Mouse (Mus musculus) kidney, embryonic 15.5 days (tissue): ENCODE data around the gene Elmo1. TPM values are rescaled to one million over a fixed set of nuclear protein-coding genes. Genes with fewer than 3 reads are reported as not detected.

Experiments used
- ATAC-seq: fragments of 200-750 bp; cut with Nextera tagmentation; replicated peaks from 2 replicates; pipeline ENCODE4 v1.8.0; 2017; ENCODE audit warnings: moderate TSS enrichment; ENCODE audit not compliant: low FRiP score
- H3K27ac ChIP-seq: fragments of 300-500 bp; sonication (generic); 2 replicates; pipeline ENCODE4 v1.5.1; 2015; ENCODE audit warnings: mild to moderate bottlenecking, inconsistent platforms
- H3K27me3 ChIP-seq: fragments of 300-500 bp; sonication (generic); 2 replicates; pipeline ENCODE4 v1.6.1; 2015; ENCODE audit warnings: inconsistent platforms
- H3K36me3 ChIP-seq: fragments of 300-500 bp; sonication (generic); 2 replicates; pipeline ENCODE4 v1.6.1; 2015; ENCODE audit warnings: inconsistent platforms
- H3K4me1 ChIP-seq: fragments of 300-500 bp; sonication (generic); 2 replicates; pipeline ENCODE4 v1.6.1; 2015; ENCODE audit warnings: inconsistent platforms
- H3K4me2 ChIP-seq: fragments of 300-500 bp; sonication (generic); 2 replicates; pipeline ENCODE4 v1.6.1; 2015; ENCODE audit warnings: moderate library complexity, mild to moderate bottlenecking, inconsistent platforms
- H3K4me3 ChIP-seq: fragments of 300-500 bp; sonication (generic); replicated peaks from 2 replicates; pipeline ENCODE4 v1.5.1; 2015; ENCODE audit warnings: mild to moderate bottlenecking, inconsistent platforms
- H3K9ac ChIP-seq: fragments of 300-500 bp; sonication (generic); 2 replicates; pipeline ENCODE4 v1.6.1; 2015; ENCODE audit warnings: mild to moderate bottlenecking, inconsistent platforms
- H3K9me3 ChIP-seq: fragments of 300-500 bp; sonication (generic); replicated peaks from 2 replicates; pipeline ENCODE4 v1.6.1; 2016; ENCODE audit warnings: inconsistent platforms
- WGBS: fragments of 180-500 bp; shearing (Covaris S2); methylation state at CpG from one replicate; pipeline ENCODE4 v1.1.7; 2015; ENCODE audit warnings: mixed read lengths; 5-methylcytosine and 5-hydroxymethylcytosine counted together
- polyA plus RNA-seq: library from polyadenylated mRNA; unstranded; fragments of >200 nt; fragmentation: Nextera tagmentation; extraction: Ambion mirVana; gene quantifications from 2 replicates; pipeline ENCODE4 v1.2.1, GENCODE M21; 2015

Elmo1 gene
- polyA plus RNA-seq, 1 experiment from 2014 or later, result 16.1 TPM

- H3K4me1 ChIP-seq, result no peaks in the 10 kb centered on the region
- no peaks in the 10 kb centered on the region for H3K9me3 ChIP-seq
- no peaks in the 10 kb centered on the region for H3K36me3 ChIP-seq
- no peak overlapping the region for H3K27ac ChIP-seq
- ATAC-seq, result no peak
- H3K4me3 ChIP-seq, result no peak overlapping the region
- no peak overlapping the region for H3K4me2 ChIP-seq
- no peak overlapping the region for H3K9ac ChIP-seq
- 53% methylated on average over 9 of the region's 9 CpGs for WGBS
- no peaks in the 10 kb centered on the region for H3K27me3 ChIP-seq
These were observed 24.9 kb downstream of the Elmo1 start for GRCm38 (mm10) chr13:20115131-20115907.

DNA sequence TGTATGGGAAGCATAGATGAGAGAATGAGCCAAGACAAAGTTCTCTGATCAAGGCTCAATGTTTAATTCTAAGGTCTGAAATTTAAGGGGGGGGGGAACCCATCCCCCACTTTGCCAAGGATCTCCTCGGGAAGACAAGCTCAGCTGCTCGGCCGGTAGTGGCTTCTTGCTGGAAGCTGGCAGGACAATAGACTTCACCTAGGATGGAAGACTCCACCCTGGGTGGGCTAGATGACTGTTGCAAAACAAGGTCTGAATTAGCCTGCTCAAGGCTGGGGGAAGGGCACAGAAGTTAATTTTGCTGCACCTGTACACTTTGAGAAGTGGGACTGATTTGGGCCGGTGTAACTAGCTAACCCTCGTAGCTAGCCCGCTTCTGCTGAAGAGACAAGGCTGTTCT is 25.6 kb downstream of the Elmo1 start:
- Histone ChIP-seq H3K4me3 (no peak overlapping the region), H3K36me3 (no peaks in the 10 kb centered on the region), H3K9me3 (no peaks in the 10 kb centered on the region), H3K27me3 (no peaks in the 10 kb centered on the region), H3K4me1 (no peaks in the 10 kb centered on the region), H3K27ac (no peak overlapping the region), H3K9ac (no peak overlapping the region), H3K4me2 (no peak overlapping the region)
- no peak for ATAC-seq
- 52% methylated on average over 6 of the region's 6 CpGs for WGBS

DNA sequence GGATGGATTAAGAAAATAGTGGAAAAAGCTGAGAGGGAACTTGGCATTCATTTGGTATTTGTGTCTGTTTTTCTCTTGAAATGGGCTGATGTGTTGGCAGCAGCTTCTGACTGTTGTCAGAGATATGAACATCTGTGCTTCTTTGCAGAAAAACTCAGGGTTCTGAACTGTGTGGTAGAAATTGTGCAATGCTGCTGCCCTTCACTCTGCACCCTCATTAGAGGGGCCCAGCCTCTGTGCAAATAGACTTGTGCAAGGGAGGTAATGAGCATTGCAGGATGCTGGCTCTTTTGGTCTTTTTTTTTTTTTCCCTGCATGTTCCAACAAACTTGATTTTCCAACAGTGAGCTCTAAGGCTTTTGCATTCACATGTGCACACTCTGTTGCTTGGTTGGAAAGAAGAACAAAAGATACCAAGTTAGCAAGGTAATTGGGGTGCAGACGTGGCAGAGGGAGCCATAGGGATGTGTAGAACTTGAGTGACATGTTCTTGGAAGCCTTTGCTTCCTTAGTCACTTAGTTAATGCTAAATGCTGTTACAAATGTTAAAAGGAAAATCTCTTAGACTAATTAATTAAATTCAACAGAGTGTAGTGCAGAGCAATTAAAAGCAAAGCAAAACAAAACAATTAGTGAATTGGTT is 26.6 kb downstream of the Elmo1 start:
- ATAC-seq, result no peak
- Histone ChIP-seq H3K4me2 (no peak overlapping the region), H3K36me3 (no peaks in the 10 kb centered on the region), H3K4me1 (no peaks in the 10 kb centered on the region), H3K9ac (no peak overlapping the region), H3K4me3 (no peak overlapping the region), H3K27ac (no peak overlapping the region), H3K27me3 (no peaks in the 10 kb centered on the region), H3K9me3 (no peaks in the 10 kb centered on the region)
- 68% methylated on average over 1 of the region's 1 CpGs for WGBS

DNA sequence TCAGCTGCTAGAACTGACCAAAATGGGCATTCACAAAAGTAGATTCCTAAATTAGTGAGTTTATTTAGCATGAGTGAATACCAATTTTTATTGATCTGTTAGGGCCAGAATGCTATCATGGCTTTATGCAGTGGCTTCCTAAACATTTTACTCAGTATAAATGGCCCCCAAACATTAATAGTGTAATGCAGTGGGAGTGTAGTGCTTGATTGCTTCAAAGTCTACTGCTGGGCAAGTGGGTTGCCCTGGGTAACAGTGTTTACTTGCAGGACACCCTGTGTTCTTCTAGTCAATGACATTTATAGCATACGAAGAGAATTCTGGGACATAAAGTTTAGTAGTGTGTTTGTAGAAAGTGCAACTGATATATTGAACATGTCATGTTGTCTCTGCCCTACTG is 27.3 kb downstream of the Elmo1 start:
- Histone ChIP-seq H3K4me3 (no peak overlapping the region), H3K27ac (no peak overlapping the region), H3K36me3 (no peaks in the 10 kb centered on the region), H3K4me2 (no peak overlapping the region), H3K9me3 (no peaks in the 10 kb centered on the region), H3K4me1 (no peaks in the 10 kb centered on the region), H3K9ac (no peak overlapping the region), H3K27me3 (no peaks in the 10 kb centered on the region)
- ATAC-seq, result no peak
- 65% methylated on average over 1 of the region's 1 CpGs for WGBS

GRCm38 (mm10) chr13:20118909-20119308 is 28.5 kb downstream of the Elmo1 start:
- Histone ChIP-seq H3K27me3 (no peaks in the 10 kb centered on the region), H3K36me3 (no peaks in the 10 kb centered on the region), H3K9me3 (no peaks in the 10 kb centered on the region), H3K4me3 (no peak overlapping the region), H3K27ac (no peak overlapping the region), H3K4me1 (no peaks in the 10 kb centered on the region), H3K4me2 (no peak overlapping the region), H3K9ac (no peak overlapping the region)
- WGBS, result 81% methylated on average over 7 of the region's 7 CpGs
- no peak for ATAC-seq

DNA sequence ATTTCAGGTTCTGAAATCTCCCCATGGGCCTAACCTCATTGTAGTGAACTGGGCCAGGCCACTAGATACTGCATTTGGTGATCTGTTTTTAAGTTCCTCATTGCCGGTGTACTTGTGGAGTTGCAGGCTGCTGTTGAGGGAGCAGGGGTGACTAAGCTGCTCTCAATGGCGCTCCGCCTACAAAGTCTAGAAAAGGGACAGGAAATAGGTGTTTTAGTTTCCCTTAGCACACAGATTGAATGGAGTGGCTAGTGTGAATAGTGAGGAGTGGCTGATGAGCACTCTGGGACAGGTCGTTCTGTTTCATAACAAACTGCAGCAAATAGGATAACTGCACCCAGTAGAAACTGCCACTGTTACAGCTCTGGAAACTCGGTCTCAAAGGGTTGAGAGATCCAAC is 30.3 kb downstream of the Elmo1 start:
- Histone ChIP-seq H3K27me3 (no peaks in the 10 kb centered on the region), H3K9me3 (no peaks in the 10 kb centered on the region), H3K36me3 (no peaks in the 10 kb centered on the region), H3K4me3 (no peak overlapping the region), H3K4me1 (no peaks in the 10 kb centered on the region), H3K4me2 (no peak overlapping the region), H3K9ac (no peak overlapping the region), H3K27ac (no peak overlapping the region)
- 56% methylated on average over 5 of the region's 5 CpGs for WGBS
- ATAC-seq, result no peak

DNA sequence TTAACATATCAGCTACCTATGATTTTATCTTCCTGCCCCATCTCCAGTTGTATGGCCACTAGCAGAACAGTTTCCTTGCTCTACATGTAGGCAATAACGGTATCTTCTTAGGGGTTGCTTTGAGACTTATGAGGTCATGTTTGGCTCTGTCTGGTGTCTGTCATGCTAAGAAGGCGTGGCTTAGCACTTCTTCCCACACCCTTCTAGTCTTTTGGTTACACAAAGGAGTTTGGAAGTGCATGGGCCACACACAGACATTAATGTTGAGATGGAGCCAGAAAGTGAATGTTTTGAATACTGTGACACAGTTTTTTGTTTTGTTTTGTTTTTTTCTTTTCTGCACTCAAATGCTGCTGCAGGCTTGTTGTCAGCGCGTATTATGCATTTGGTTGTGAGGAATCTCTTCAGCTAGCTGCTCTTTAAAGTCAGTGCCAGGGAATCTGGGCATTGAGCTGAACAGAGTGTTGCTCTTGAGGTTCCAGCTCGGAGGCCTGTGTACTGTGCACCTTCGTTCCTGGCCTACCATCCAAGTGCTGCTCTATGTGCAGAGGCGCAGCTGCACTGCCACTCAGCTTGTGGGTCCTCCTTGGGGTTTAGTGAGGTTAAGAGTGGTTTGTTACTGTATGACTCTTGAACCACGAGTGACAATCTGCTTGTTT is 31.1 kb downstream of the Elmo1 start:
- ATAC-seq, result no peak
- Histone ChIP-seq H3K9ac (no peak overlapping the region), H3K27ac (no peak overlapping the region), H3K4me1 (no peaks in the 10 kb centered on the region), H3K4me2 (no peak overlapping the region), H3K4me3 (no peak overlapping the region), H3K27me3 (no peaks in the 10 kb centered on the region), H3K36me3 (no peaks in the 10 kb centered on the region), H3K9me3 (no peaks in the 10 kb centered on the region)
- 81% methylated on average over 8 of the region's 8 CpGs for WGBS

DNA sequence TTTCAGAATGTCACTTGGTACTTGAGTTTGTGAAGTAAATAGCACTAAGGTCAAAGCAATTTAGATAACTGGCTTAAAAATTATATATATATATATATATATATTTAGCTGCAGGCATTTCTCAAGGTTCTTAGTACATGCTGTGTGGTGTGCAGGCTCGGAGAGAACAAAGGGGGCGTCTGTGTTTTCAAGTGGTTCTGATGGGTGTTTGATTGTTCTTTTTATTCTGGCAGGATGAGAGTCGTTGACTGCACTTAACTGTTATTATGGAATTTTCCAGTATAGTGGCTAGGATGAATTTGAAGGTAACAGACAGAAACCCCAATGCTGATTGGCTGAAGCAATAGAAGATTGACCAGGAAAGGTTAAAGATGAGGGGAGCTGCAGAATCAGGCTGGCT is 33.6 kb downstream of the Elmo1 start:
- Histone ChIP-seq H3K36me3 (no peaks in the 10 kb centered on the region), H3K4me2 (no peak overlapping the region), H3K4me1 (no peaks in the 10 kb centered on the region), H3K27ac (no peak overlapping the region), H3K27me3 (no peaks in the 10 kb centered on the region), H3K9ac (no peak overlapping the region), H3K9me3 (no peaks in the 10 kb centered on the region), H3K4me3 (no peak overlapping the region)
- 58% methylated on average over 3 of the region's 3 CpGs for WGBS
- no peak for ATAC-seq

DNA sequence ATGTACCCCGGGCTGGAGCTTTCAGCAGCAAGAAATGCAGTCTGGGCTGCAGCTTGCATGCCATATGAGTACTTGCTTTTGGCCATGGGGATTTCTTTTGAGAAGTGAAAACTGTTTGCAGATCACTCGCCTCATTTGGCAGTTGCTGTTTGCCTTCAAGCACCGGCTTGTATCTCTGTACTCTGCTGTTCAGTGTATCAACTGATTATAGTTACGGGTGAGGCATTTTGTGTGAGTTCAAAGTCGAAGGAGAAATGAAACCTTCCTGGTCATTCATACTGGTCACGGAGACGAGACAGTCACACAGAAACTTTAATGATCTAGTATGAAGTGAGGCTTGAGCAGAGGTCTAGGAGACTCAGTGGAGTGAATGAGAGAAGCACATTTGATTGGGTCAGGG is 34.6 kb downstream of the Elmo1 start:
- H3K27ac ChIP-seq, result no peak overlapping the region
- no peaks in the 10 kb centered on the region for H3K4me1 ChIP-seq
- H3K9me3 ChIP-seq, result no peaks in the 10 kb centered on the region
- H3K9ac ChIP-seq, result no peak overlapping the region
- H3K4me2 ChIP-seq, result no peak overlapping the region
- H3K27me3 ChIP-seq, result no peaks in the 10 kb centered on the region
- WGBS, result 66% methylated on average over 7 of the region's 7 CpGs
- ATAC-seq, result no peak
- no peaks in the 10 kb centered on the region for H3K36me3 ChIP-seq
- H3K4me3 ChIP-seq, result no peak overlapping the region

GRCm38 (mm10) chr13:20125845-20126244 is 35.4 kb downstream of the Elmo1 start:
- H3K9ac ChIP-seq, result no peak overlapping the region
- 88% methylated on average over 10 of the region's 10 CpGs for WGBS
- H3K27me3 ChIP-seq, result no peaks in the 10 kb centered on the region
- H3K27ac ChIP-seq, result no peak overlapping the region
- no peaks in the 10 kb centered on the region for H3K4me1 ChIP-seq
- H3K36me3 ChIP-seq, result no peaks in the 10 kb centered on the region
- ATAC-seq, result no peak
- H3K4me2 ChIP-seq, result no peak overlapping the region
- no peaks in the 10 kb centered on the region for H3K9me3 ChIP-seq
- no peak overlapping the region for H3K4me3 ChIP-seq

DNA sequence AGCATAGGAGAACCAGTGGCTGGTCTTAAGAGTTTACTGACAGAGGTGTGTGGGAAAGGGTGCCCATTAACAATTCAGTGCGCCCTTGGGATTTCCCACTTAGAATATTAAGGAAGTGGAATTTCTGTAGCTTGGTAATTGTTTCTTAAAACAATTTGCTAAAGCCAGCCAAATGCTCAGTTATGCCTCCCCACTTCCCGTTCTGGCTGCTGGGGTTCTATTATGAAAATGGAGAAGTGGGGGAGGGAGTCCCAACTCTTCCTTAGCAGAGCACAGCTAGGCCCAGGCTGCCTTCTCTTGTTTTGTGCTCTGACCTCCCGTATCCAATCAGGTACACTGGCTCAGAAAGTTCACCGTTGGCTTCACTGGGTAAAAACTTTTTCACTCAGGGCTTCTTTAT is 37.2 kb downstream of the Elmo1 start:
- H3K9ac ChIP-seq, result no peak overlapping the region
- no peaks in the 10 kb centered on the region for H3K27me3 ChIP-seq
- no peak for ATAC-seq
- 70% methylated on average over 4 of the region's 4 CpGs for WGBS
- H3K4me3 ChIP-seq, result no peak overlapping the region
- H3K9me3 ChIP-seq, result no peaks in the 10 kb centered on the region
- no peak overlapping the region for H3K4me2 ChIP-seq
- H3K36me3 ChIP-seq, result no peaks in the 10 kb centered on the region
- peaks cover 3% of the 10 kb centered on the region; the same call in 1 of the 2 replicates for H3K4me1 ChIP-seq
- H3K27ac ChIP-seq, result no peak overlapping the region

DNA sequence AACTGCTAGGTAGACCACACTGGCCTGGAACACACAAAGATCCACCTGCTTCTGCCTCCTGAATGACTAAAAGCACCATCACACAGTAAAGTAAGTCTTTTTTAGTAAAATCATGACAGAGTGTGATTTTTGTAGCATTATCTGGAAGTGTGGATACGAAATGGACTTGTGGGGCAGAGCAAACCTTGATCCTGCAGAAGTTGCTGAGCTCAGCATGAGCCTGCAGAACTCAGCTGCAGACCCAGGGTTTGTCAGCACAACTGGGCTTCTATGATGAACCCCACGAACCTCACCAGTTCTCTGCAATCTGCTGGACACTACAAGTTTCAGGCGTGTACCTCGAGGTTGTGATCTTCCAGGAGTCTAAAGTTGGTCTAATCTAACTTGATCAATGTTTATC is 37.7 kb downstream of the Elmo1 start:
- no peak overlapping the region for H3K4me3 ChIP-seq
- no peaks in the 10 kb centered on the region for H3K36me3 ChIP-seq
- no peak overlapping the region for H3K4me2 ChIP-seq
- H3K27ac ChIP-seq, result 0 out of 2 replicates have a peak overlapping the region, but pooled peaks have one; percentile 10
- no peaks in the 10 kb centered on the region for H3K9me3 ChIP-seq
- peaks cover 8% of the 10 kb centered on the region for H3K4me1 ChIP-seq
- H3K27me3 ChIP-seq, result no peaks in the 10 kb centered on the region
- H3K9ac ChIP-seq, result no peak overlapping the region
- no peak for ATAC-seq
- 84% methylated on average over 4 of the region's 4 CpGs for WGBS
